Mouse (Mus musculus): ENCODE data around the gene Gna13. TPM values are rescaled to one million over a fixed set of nuclear protein-coding genes. Genes with fewer than 3 reads are reported as not detected.

Gna13 gene
- polyA plus RNA-seq, 1 experiment from 2014 or later, result 32.7 TPM

DNA sequence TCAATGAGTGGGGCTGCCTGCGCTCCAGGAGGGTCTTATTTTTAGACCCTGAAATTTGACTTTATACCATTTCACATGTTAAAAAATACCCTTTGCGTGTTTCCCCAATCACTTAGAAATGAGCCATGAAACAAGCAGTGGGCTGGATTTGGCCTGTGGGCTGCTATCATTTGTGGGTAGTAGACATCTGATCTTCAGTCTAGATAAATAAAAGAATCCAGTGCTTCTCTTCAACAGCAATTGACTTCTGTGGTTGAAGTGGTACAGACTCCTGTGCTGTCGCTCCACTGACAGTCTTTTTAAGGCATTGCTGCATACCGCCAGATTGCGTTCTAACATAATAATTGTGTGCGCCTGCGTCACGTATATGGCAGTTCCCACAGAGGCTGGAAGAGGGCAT, 22.7 kb downstream of the Gna13 start:
- ATAC-seq, result no peak
- H3K27me3 ChIP-seq (replicated peaks), result no peaks in the 10 kb centered on the region
- H3K27ac ChIP-seq, result no peak overlapping the region
- WGBS, result 82% methylated on average over 8 of the region's 8 CpGs
- H3K4me2 ChIP-seq (replicated peaks), result no peak overlapping the region
- no peak overlapping the region for H3K9ac ChIP-seq
- no peak overlapping the region for H3K4me3 ChIP-seq (replicated peaks)
- H3K9me3 ChIP-seq, result no peaks in the 10 kb centered on the region
- H3K36me3 ChIP-seq, result no peaks in the 10 kb centered on the region
- H3K4me1 ChIP-seq (replicated peaks), result 0 out of 2 replicates have a peak, but pooled peaks cover 3% of the 10 kb centered on the region

GRCm38 (mm10) chr11:109389046-109389445, 26.4 kb downstream of the Gna13 start:
- no peak overlapping the region for H3K9ac ChIP-seq

GRCm38 (mm10) chr11:109391200-109391599, 28.6 kb downstream of the Gna13 start:
- no peak overlapping the region for H3K4me3 ChIP-seq (replicated peaks)
- no peak overlapping the region for H3K27ac ChIP-seq
- H3K9ac ChIP-seq, result no peak overlapping the region
- no peak overlapping the region for H3K4me2 ChIP-seq (replicated peaks)
- no peak for ATAC-seq
- H3K36me3 ChIP-seq, result 0 out of 2 replicates have a peak, but pooled peaks cover 9% of the 10 kb centered on the region
- H3K27me3 ChIP-seq (replicated peaks), result no peaks in the 10 kb centered on the region
- H3K4me1 ChIP-seq (replicated peaks), result 0 out of 2 replicates have a peak, but pooled peaks cover 3% of the 10 kb centered on the region
- no peaks in the 10 kb centered on the region for H3K9me3 ChIP-seq
- WGBS, result 83% methylated on average over 7 of the region's 7 CpGs

More at GRCm38 (mm10) chr11:109389046-109389445, 26.4 kb downstream of the Gna13 start:
- Histone ChIP-seq H3K9me3 (no peaks in the 10 kb centered on the region), H3K27me3 (replicated peaks) (no peaks in the 10 kb centered on the region), H3K36me3 (0 out of 2 replicates have a peak, but pooled peaks cover 3% of the 10 kb centered on the region), H3K4me2 (replicated peaks) (no peak overlapping the region), H3K4me1 (replicated peaks) (0 out of 2 replicates have a peak, but pooled peaks cover 3% of the 10 kb centered on the region), H3K4me3 (replicated peaks) (no peak overlapping the region), H3K27ac (0 out of 2 replicates have a peak overlapping the region, but pooled peaks have one; percentile 17)
- no peak for ATAC-seq
- WGBS, result 61% methylated on average over 5 of the region's 5 CpGs

- H3K27ac ChIP-seq, result no peak overlapping the region
- H3K4me3 ChIP-seq (replicated peaks), result no peak overlapping the region
- H3K4me1 ChIP-seq (replicated peaks), result 0 out of 2 replicates have a peak, but pooled peaks cover 3% of the 10 kb centered on the region
- no peaks in the 10 kb centered on the region for H3K27me3 ChIP-seq (replicated peaks)
- no peaks in the 10 kb centered on the region for H3K9me3 ChIP-seq
- H3K4me2 ChIP-seq (replicated peaks), result no peak overlapping the region
- ATAC-seq, result no peak
- 65% methylated on average over 7 of the region's 7 CpGs for WGBS
- H3K36me3 ChIP-seq, result 0 out of 2 replicates have a peak, but pooled peaks cover 14% of the 10 kb centered on the region
- no peak overlapping the region for H3K9ac ChIP-seq
Observed at GRCm38 (mm10) chr11:109391760-109392159, 29.1 kb downstream of the Gna13 start.

DNA sequence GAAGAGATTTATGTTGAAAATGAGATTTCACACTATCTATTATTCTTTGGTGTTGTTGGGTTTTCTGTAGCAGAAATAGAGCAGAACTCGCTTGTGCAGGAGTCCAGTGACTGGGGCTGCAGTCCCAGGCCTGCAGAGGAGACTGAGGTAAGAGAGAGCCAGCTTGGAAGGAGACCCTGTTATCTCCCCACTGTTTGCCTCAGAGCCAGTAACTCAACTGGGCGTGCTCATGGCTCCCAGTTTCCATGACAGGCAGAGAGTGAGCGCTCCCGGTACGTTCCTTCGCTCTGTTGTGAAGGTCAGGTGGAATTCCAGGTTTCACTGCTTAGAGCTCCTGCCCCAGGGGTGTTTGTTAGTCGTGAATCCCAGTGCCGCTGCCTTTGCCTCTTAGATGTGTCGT, 30.0 kb downstream of the Gna13 start:
- WGBS, result 79% methylated on average over 9 of the region's 9 CpGs
- Histone ChIP-seq H3K4me3 (replicated peaks) (no peak overlapping the region), H3K27ac (no peak overlapping the region), H3K4me2 (replicated peaks) (no peak overlapping the region), H3K4me1 (replicated peaks) (0 out of 2 replicates have a peak, but pooled peaks cover 3% of the 10 kb centered on the region), H3K9ac (no peak overlapping the region), H3K36me3 (peaks cover 19% of the 10 kb centered on the region), H3K9me3 (no peaks in the 10 kb centered on the region), H3K27me3 (replicated peaks) (no peaks in the 10 kb centered on the region)
- ATAC-seq, result no peak

DNA sequence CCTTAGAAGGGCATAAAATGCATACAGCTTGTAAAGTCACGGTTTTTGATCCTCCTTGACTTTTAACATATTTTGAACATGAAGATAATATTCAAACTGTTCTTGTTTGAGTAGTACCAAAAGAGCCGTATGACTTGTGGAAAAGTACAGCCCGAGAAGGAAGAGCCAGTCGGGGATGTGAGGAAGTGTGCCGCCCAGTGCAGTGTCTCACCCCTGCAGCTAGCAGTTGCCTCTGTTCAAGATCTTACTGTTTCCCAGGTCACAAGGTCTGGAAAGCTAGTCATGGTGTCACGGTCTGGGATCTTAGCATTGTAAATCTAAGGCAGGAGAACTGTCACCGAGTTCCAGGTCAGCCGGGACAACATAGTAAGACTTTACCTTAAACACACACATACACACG, 32.1 kb downstream of the Gna13 start:
- no peak for ATAC-seq
- H3K4me1 ChIP-seq (replicated peaks), result no peaks in the 10 kb centered on the region
- no peak overlapping the region for H3K4me2 ChIP-seq (replicated peaks)
- WGBS, result 83% methylated on average over 9 of the region's 9 CpGs
- H3K36me3 ChIP-seq, result peaks cover 19% of the 10 kb centered on the region
- no peak overlapping the region for H3K27ac ChIP-seq
- H3K27me3 ChIP-seq (replicated peaks), result no peaks in the 10 kb centered on the region
- H3K9ac ChIP-seq, result no peak overlapping the region
- H3K4me3 ChIP-seq (replicated peaks), result no peak overlapping the region
- H3K9me3 ChIP-seq, result no peaks in the 10 kb centered on the region

- Histone ChIP-seq H3K4me3 (replicated peaks) (no peak overlapping the region), H3K27ac (no peak overlapping the region), H3K36me3 (peaks cover 19% of the 10 kb centered on the region), H3K4me2 (replicated peaks) (no peak overlapping the region), H3K27me3 (replicated peaks) (no peaks in the 10 kb centered on the region), H3K9ac (no peak overlapping the region), H3K9me3 (no peaks in the 10 kb centered on the region), H3K4me1 (replicated peaks) (no peaks in the 10 kb centered on the region)
- ATAC-seq, result no peak
- WGBS, result 90% methylated on average over 9 of the region's 9 CpGs
Observed at GRCm38 (mm10) chr11:109395291-109395690, 32.7 kb downstream of the Gna13 start.

DNA sequence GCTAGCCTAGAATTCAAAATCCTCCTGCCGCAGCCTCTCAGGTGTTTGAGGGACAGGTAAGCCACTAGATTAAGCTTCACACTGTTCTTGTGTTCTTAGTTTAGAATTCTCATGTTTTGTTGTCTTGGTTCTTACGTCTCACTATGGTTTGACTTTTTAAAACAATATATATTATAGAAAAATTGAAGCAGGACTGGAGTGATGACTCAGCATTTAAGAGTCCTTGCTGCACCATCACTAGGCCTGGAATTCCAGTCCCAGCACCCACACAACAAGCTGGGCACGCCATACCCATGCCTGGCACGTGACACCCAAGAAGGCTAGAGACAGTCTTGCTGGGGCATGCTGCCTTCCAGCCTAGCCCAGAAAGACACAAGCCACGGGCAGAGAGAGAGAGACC, 43.8 kb downstream of the Gna13 start:
- 86% methylated on average over 5 of the region's 5 CpGs for WGBS
- ATAC-seq, result no peak
- H3K9me3 ChIP-seq, result no peaks in the 10 kb centered on the region

DNA sequence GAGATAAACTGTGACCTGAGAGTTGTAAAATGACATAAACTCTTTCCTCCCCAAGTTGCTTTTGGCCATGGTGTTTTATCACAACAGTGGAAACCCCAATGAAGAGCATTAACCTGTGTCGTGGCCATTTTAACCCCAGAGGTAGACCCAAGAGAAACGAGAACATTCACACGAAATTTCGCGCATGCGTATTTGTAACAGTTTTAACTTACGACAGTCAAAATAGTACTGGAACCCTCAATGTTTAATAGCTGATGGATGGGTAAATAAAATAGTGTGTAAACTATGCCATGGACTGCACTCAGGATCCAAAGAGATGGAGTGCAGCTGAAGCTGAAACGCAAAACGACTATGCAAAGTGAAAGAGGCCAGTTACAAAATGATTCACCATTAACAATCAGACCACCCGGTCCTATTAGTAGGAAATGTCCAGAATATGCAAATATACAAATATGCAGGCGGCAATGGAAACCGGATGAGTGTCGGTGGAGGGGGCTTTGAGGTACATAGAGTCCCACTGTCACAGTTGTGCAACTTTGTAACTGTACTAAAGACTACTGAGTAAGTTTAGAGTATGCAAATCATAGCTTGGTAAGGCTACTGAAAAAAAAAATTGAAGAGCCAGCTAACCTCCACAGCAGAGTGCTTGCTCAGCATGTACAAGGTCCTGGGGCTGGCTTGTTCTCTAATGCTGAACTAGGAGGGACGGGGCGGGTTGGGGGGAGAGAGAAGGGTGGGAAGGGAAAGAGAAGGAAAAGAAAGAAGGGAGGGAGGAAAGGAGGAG, 47.8 kb downstream of the Gna13 start:
- Histone ChIP-seq H3K4me2 (replicated peaks) (no peak overlapping the region), H3K36me3 (no peaks in the 10 kb centered on the region), H3K27me3 (replicated peaks) (no peaks in the 10 kb centered on the region), H3K4me1 (replicated peaks) (no peaks in the 10 kb centered on the region), H3K27ac (no peak overlapping the region), H3K9me3 (no peaks in the 10 kb centered on the region), H3K9ac (no peak overlapping the region), H3K4me3 (replicated peaks) (no peak overlapping the region)
- ATAC-seq, result no peak
- WGBS, result 75% methylated on average over 15 of the region's 15 CpGs

More for the DNA sequence above, 43.8 kb downstream of the Gna13 start:
- Histone ChIP-seq H3K27me3 (replicated peaks) (no peaks in the 10 kb centered on the region), H3K27ac (no peak overlapping the region), H3K36me3 (no peaks in the 10 kb centered on the region), H3K4me3 (replicated peaks) (no peak overlapping the region), H3K4me2 (replicated peaks) (no peak overlapping the region), H3K9ac (no peak overlapping the region), H3K4me1 (replicated peaks) (no peaks in the 10 kb centered on the region)

DNA sequence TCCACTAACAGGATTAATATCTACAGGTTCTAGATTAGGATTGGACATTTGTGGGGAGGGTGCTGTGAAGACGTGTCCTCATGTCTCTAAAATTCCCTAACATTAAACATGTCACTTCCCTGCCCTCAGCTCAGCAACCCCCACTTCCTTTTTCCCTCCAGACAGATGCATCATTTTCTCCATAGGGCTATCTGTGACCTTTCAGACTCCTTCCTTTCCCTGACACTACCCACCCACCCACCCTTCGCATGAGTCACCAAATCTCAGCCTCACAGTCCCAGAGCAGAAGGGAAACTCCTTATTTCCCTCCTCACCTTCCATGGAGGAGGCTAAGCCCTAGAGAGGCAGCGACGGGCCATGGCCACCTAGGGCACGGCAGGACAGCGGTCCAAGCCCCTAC, 51.0 kb downstream of the Gna13 start, which contains the start of gene 9930022D16Rik:
TSS of gene 9930022D16Rik (plus strand) at position 301 of the 400 bp plus-strand sequence.
- WGBS, result 73% methylated on average over 6 of the region's 6 CpGs
- Histone ChIP-seq H3K27me3 (replicated peaks) (no peaks in the 10 kb centered on the region), H3K4me3 (replicated peaks) (no peak within 1 kb of the TSS), H3K36me3 (no peaks in the 10 kb centered on the region), H3K4me1 (replicated peaks) (no peaks in the 10 kb centered on the region), H3K9ac (no peak within 1 kb of the TSS), H3K4me2 (replicated peaks) (no peak within 1 kb of the TSS), H3K27ac (no peak within 1 kb of the TSS), H3K9me3 (no peaks in the 10 kb centered on the region)
- no peak for ATAC-seq

- 84% methylated on average over 5 of the region's 5 CpGs for WGBS
- 0 out of 2 replicates have a peak, but pooled peaks cover 1% of the 10 kb centered on the region for H3K4me1 ChIP-seq (replicated peaks)
- H3K9me3 ChIP-seq, result no peaks in the 10 kb centered on the region
Observed at GRCm38 (mm10) chr11:109414802-109415201, 52.2 kb downstream of the Gna13 start.

GRCm38 (mm10) chr11:109416709-109417420, 54.2 kb downstream of the Gna13 start:
- H3K4me2 ChIP-seq (replicated peaks), result no peak overlapping the region
- WGBS, result 54% methylated on average over 8 of the region's 8 CpGs

More at GRCm38 (mm10) chr11:109414802-109415201, 52.2 kb downstream of the Gna13 start:
- no peak overlapping the region for H3K4me3 ChIP-seq (replicated peaks)
- ATAC-seq, result no peak
- H3K27me3 ChIP-seq (replicated peaks), result no peaks in the 10 kb centered on the region
- no peaks in the 10 kb centered on the region for H3K36me3 ChIP-seq
- no peak overlapping the region for H3K4me2 ChIP-seq (replicated peaks)
- no peak overlapping the region for H3K27ac ChIP-seq
- no peak overlapping the region for H3K9ac ChIP-seq

More at GRCm38 (mm10) chr11:109416709-109417420, 54.2 kb downstream of the Gna13 start:
- H3K9ac ChIP-seq, result no peak overlapping the region
- H3K9me3 ChIP-seq, result no peaks in the 10 kb centered on the region
- H3K27ac ChIP-seq, result no peak overlapping the region
- 0 out of 2 replicates have a peak, but pooled peaks cover 3% of the 10 kb centered on the region for H3K4me1 ChIP-seq (replicated peaks)
- ATAC-seq, result no peak
- no peaks in the 10 kb centered on the region for H3K36me3 ChIP-seq
- no peaks in the 10 kb centered on the region for H3K27me3 ChIP-seq (replicated peaks)
- H3K4me3 ChIP-seq (replicated peaks), result no peak overlapping the region

Data from intestine, embryonic 15.5 days (tissue).